Mouse (Mus musculus): ENCODE measurements around the gene Iqgap2. TPM values are rescaled to one million over a fixed set of nuclear protein-coding genes. Genes with fewer than 3 reads are reported as not detected.
A peak's percentile ranks its signal among the peaks of the same experiment; 100 is the strongest.

The Iqgap2 gene
- total RNA-seq (2014; rRNA removed) (5.4 and 5.6 TPM in 2 replicates), polyA plus RNA-seq (2015; fragmentation: Nextera tagmentation; extraction: Ambion mirVana) (1.8 and 2.0 TPM in 2 replicates)

DNA sequence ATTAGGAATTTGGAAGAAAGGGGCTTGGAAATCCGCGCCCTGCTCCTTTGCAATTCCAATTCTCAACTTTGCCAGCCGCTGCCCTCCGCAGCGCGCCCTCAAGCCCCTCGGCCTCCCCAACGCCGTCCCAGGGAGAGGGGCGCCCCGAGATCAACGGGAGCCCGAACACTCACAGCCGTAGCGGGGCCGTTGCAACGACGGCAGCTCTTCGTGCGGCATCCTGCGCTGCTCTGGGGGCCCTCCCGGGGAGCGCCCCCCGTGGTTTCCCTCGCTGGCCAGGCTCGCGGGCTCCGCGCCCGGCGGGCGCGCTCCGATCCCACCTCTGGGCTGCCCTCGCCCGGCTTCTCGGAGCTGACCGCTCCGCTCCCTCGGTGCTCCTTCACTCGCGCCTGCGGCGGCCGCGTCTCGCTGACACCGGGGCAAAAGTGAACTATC, at the start of gene Iqgap2:
Gene Iqgap2, minus strand, starts transcription at position 432 of the 435 bp plus-strand sequence.
- H3K36me3 ChIP-seq (ENCODE audit: insufficient read depth, low read length): no peaks in the 10 kb centered on the region
- DNase-seq (ENCODE audit: low spot score) (no peak), ATAC-seq (ENCODE audit: low FRiP score) (peak; percentile 75)
- peaks cover 4% of the 10 kb centered on the region; the same call in 1 of the 2 replicates for H3K4me1 ChIP-seq (ENCODE audit: insufficient read depth, low read length)
- H3K4me2 ChIP-seq (ENCODE audit: low read depth, low read length, poor library complexity, severe bottlenecking): peak within 1 kb of the TSS; percentile 82
- peak within 1 kb of the TSS; percentile 43; the same call in 1 of the 2 replicates for H3K27ac ChIP-seq (ENCODE audit: low read depth, low read length)
- peak within 1 kb of the TSS; percentile 73 for H3K4me3 ChIP-seq (ENCODE audit: low read depth, low read length)
- peak within 1 kb of the TSS; percentile 62 for H3K9ac ChIP-seq (replicated peaks; ENCODE audit: low read length, poor library complexity, severe bottlenecking)
- H3K9me3 ChIP-seq (ENCODE audit: low read length): no peaks in the 10 kb centered on the region
- TF ChIP-seq CTCF (IDR thresholded peaks at IDR 0.05): no peak
- WGBS: 0% methylated on average over 27 of the region's 48 CpGs
- no peaks in the 10 kb centered on the region for H3K27me3 ChIP-seq (ENCODE audit: insufficient read depth, low read length)

DNA sequence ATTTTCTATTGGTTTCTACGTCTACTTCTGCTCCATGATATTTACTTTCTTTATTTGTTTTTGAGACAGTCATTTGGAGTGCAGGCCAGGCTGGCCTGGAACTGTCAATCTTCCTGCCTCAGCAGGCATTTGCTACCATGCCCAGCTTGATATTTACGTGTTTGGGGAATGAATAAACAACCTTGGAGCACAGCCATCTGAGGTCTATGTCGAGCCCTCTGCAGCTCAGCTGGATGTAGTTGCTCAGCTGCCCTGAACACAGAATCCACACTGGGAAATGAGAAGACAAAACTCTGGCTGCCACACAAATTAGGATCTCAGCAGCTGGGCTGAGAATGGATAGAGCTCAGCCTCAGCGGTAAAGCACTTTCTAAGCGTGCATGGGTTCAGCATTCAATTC, 49.1 kb upstream of the Iqgap2 start:
- Histone ChIP-seq H3K9me3 (ENCODE audit: low read length) (no peaks in the 10 kb centered on the region), H3K4me2 (ENCODE audit: low read depth, low read length, poor library complexity, severe bottlenecking) (no peak overlapping the region), H3K36me3 (ENCODE audit: insufficient read depth, low read length) (no peaks in the 10 kb centered on the region), H3K4me3 (ENCODE audit: low read depth, low read length) (no peak overlapping the region), H3K27me3 (ENCODE audit: insufficient read depth, low read length) (no peaks in the 10 kb centered on the region), H3K9ac (replicated peaks; ENCODE audit: low read length, poor library complexity, severe bottlenecking) (no peak overlapping the region), H3K4me1 (ENCODE audit: insufficient read depth, low read length) (0 out of 2 replicates have a peak, but pooled peaks cover 4% of the 10 kb centered on the region), H3K27ac (ENCODE audit: low read depth, low read length) (no peak overlapping the region)
- no peak for TF ChIP-seq CTCF (IDR thresholded peaks at IDR 0.05)
- DNase-seq (ENCODE audit: low spot score) (peak; percentile 38), ATAC-seq (ENCODE audit: low FRiP score) (no peak)
- 50% methylated on average over 5 of the region's 5 CpGs for WGBS

DNA sequence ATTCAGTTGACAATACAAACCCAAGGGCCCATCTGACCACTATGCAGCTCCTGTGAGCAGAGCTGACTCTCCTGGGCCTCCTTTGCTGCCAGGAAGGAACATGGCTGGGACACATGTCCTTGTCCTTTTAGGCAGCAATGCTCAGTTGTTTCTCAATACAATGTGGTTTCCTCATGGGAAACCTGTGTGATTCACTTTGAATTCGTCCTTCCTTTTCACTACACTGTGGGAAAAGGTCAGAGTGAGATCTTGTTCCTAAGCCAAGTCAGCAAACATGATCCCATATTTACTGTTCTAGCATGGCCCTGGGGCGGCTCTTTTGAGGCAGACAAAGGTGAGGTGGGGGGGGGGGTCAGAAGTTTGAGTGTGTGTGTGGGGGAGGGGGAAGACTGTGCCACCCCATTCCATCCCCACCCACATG, 32.5 kb upstream of the Iqgap2 start:
- 70% methylated on average over 2 of the region's 2 CpGs for WGBS
- H3K4me3 ChIP-seq (ENCODE audit: low read depth, low read length): no peak overlapping the region
- ATAC-seq (ENCODE audit: low FRiP score) (no peak), DNase-seq (ENCODE audit: low spot score) (no peak)
- no peaks in the 10 kb centered on the region for H3K9me3 ChIP-seq (ENCODE audit: low read length)
- no peak overlapping the region for H3K27ac ChIP-seq (ENCODE audit: low read depth, low read length)
- no peaks in the 10 kb centered on the region for H3K27me3 ChIP-seq (ENCODE audit: insufficient read depth, low read length)
- no peak for TF ChIP-seq CTCF (IDR thresholded peaks at IDR 0.05)
- no peak overlapping the region for H3K4me2 ChIP-seq (ENCODE audit: low read depth, low read length, poor library complexity, severe bottlenecking)
- no peaks in the 10 kb centered on the region for H3K4me1 ChIP-seq (ENCODE audit: insufficient read depth, low read length)
- H3K36me3 ChIP-seq (ENCODE audit: insufficient read depth, low read length): no peaks in the 10 kb centered on the region
- no peak overlapping the region for H3K9ac ChIP-seq (replicated peaks; ENCODE audit: low read length, poor library complexity, severe bottlenecking)

DNA sequence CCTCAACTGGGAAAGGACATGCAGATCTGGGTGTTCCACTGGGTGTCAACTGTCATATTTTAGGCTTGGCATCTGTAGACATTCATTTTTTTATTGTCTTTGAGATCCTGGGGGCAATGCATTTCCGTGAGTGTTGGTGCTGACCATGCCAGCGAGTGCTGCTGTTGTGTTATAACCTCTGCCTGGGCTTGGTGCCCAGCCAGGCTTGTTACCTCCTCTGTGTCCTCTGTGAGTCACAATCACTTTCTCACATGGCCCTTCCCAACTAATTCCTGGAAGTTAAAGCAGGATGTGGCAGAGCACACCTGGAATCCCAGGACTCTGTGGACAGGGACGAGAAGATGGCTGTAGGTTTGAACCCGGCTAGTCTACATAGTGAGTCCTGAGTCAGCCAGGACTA, 30.9 kb upstream of the Iqgap2 start:
- Histone ChIP-seq H3K9me3 (ENCODE audit: low read length) (no peaks in the 10 kb centered on the region), H3K36me3 (ENCODE audit: insufficient read depth, low read length) (no peaks in the 10 kb centered on the region), H3K4me2 (ENCODE audit: low read depth, low read length, poor library complexity, severe bottlenecking) (no peak overlapping the region), H3K9ac (replicated peaks; ENCODE audit: low read length, poor library complexity, severe bottlenecking) (no peak overlapping the region), H3K4me3 (ENCODE audit: low read depth, low read length) (no peak overlapping the region), H3K27ac (ENCODE audit: low read depth, low read length) (no peak overlapping the region), H3K4me1 (ENCODE audit: insufficient read depth, low read length) (no peaks in the 10 kb centered on the region), H3K27me3 (ENCODE audit: insufficient read depth, low read length) (no peaks in the 10 kb centered on the region)
- ATAC-seq (ENCODE audit: low FRiP score): no peak
- no peak for DNase-seq (ENCODE audit: low spot score)
- TF ChIP-seq CTCF (IDR thresholded peaks at IDR 0.05): no peak
- WGBS: 88% methylated on average over 4 of the region's 4 CpGs

DNA sequence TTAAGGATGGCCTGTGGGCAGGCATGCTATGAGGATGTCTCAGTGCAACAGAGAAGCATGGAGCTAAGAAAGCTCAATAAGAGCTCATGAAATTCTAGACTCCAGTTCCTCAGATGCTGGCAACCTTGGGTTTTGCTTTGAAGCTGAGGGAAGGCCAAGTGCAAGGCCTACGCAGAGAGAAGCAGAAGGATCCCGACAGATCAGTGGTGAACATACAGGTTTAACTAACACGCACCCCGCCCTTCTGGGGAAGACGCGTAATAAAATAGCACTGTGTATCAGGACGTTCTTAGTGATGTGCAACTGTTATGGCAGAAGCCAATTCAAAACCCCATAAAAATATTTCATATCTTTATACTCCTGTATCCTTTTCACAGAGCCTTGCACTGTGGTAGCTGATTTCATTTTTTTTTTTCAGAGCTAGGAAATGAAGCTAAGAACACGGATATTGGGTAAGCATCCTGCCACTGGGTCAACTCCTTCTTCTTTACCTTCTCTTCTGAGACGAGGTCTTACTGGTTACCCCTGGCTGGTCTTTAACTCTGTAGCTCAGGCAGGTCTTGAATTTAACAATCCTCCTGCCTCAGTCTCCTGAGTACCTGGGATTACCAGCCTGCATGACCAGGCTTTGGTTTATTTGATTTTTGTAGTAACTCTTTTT, 27.0 kb upstream of the Iqgap2 start:
- Histone ChIP-seq H3K27ac (ENCODE audit: low read depth, low read length) (no peak overlapping the region), H3K4me3 (ENCODE audit: low read depth, low read length) (no peak overlapping the region), H3K9ac (replicated peaks; ENCODE audit: low read length, poor library complexity, severe bottlenecking) (no peak overlapping the region), H3K4me1 (ENCODE audit: insufficient read depth, low read length) (no peaks in the 10 kb centered on the region), H3K4me2 (ENCODE audit: low read depth, low read length, poor library complexity, severe bottlenecking) (no peak overlapping the region), H3K9me3 (ENCODE audit: low read length) (no peaks in the 10 kb centered on the region), H3K27me3 (ENCODE audit: insufficient read depth, low read length) (no peaks in the 10 kb centered on the region), H3K36me3 (ENCODE audit: insufficient read depth, low read length) (no peaks in the 10 kb centered on the region)
- no peak for TF ChIP-seq CTCF (IDR thresholded peaks at IDR 0.05)
- WGBS: 88% methylated on average over 9 of the region's 9 CpGs
- no peak for ATAC-seq (ENCODE audit: low FRiP score)
- no peak for DNase-seq (ENCODE audit: low spot score)

DNA sequence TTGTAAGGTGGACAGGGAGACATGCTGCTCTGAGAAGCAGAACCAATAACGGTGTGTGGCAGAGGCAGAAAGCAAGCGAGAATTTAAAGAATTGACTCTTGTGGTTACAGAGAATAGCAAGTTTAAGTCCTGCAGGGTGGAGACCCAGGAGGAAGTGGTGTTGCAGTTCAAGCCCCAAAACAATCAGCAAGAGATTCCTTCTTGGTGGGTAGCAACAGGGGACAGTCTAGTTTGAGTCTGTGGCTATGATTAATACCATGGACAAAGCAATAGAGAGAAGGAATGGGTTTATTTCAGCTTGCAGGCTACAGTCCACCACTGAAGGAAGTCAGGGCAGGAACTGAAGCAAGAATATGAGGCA, 21.3 kb upstream of the Iqgap2 start:
- no peaks in the 10 kb centered on the region for H3K36me3 ChIP-seq (ENCODE audit: insufficient read depth, low read length)
- H3K27me3 ChIP-seq (ENCODE audit: insufficient read depth, low read length): no peaks in the 10 kb centered on the region
- H3K4me3 ChIP-seq (ENCODE audit: low read depth, low read length): no peak overlapping the region
- H3K9ac ChIP-seq (replicated peaks; ENCODE audit: low read length, poor library complexity, severe bottlenecking): no peak overlapping the region
- H3K9me3 ChIP-seq (ENCODE audit: low read length): no peaks in the 10 kb centered on the region
- H3K27ac ChIP-seq (ENCODE audit: low read depth, low read length): no peak overlapping the region
- WGBS: 79% methylated on average over 2 of the region's 2 CpGs
- ATAC-seq (ENCODE audit: low FRiP score) (no peak), DNase-seq (ENCODE audit: low spot score) (no peak)
- TF ChIP-seq CTCF (IDR thresholded peaks at IDR 0.05): no peak
- no peak overlapping the region for H3K4me2 ChIP-seq (ENCODE audit: low read depth, low read length, poor library complexity, severe bottlenecking)
- H3K4me1 ChIP-seq (ENCODE audit: insufficient read depth, low read length): no peaks in the 10 kb centered on the region
